ENCODE assay signal across 8 mouse cellular contexts in genomic region chrX:103694787-103695164, GRCm38 (mm10).
DNase-seq lines count a peak whose midpoint lies in the region; ATAC-seq and TF ChIP-seq lines count a peak whose summit lies in the region.

No protein-coding gene starts in this region.

- no peaks in the 10 kb centered on the region for H3K4me1 ChIP-seq in lung, adult 2 months (ENCODE audit: control insufficient read depth, insufficient read depth, low read length)
- H3K4me1 ChIP-seq in forebrain, embryonic 14.5 days (ENCODE audit: control insufficient read depth, insufficient read depth, low read length), result no peaks in the 10 kb centered on the region
- H3K4me1 ChIP-seq in liver, embryonic 12.5 days, result no peaks in the 10 kb centered on the region; the same call in 1 of the 2 replicates
- no peaks in the 10 kb centered on the region for H3K4me1 ChIP-seq in stomach, embryonic 16.5 days (ENCODE audit: control insufficient read depth, insufficient read depth, low read length)

- TF ChIP-seq POLR2A in lung, adult 2 months (IDR thresholded peaks at IDR 0.05; ENCODE audit: borderline replicate concordance, extremely low read depth, low read depth, low read length), result no peak

- H3K4me3 ChIP-seq in lung, adult 2 months (replicated peaks; ENCODE audit: extremely low read depth, low read depth, low read length), result peak overlapping the region; percentile 65
- H3K4me3 ChIP-seq in forebrain, embryonic 14.5 days (ENCODE audit: low read depth, low read length), result peak overlapping the region; percentile 37
- peak overlapping the region; percentile 47 for H3K4me3 ChIP-seq in liver, embryonic 12.5 days
- H3K4me3 ChIP-seq in stomach, embryonic 16.5 days (replicated peaks; ENCODE audit: low read length), result peak overlapping the region; percentile 50

- peak; percentile 49 for ATAC-seq in forebrain, embryonic 14.5 days
- ATAC-seq in liver, embryonic 12.5 days, result no peak
- 0 out of 2 replicates have a peak, but pooled peaks have one; percentile 32 for ATAC-seq in stomach, embryonic 16.5 days (ENCODE audit: insufficient read depth, low FRiP score)

- no peak for TF ChIP-seq CTCF in lung, adult 2 months (IDR thresholded peaks at IDR 0.05; ENCODE audit: insufficient read depth, low read length)

- no peak overlapping the region for H3K27ac ChIP-seq in forebrain, embryonic 14.5 days (ENCODE audit: low read depth, low read length)
- H3K27ac ChIP-seq in liver, embryonic 12.5 days, result no peak overlapping the region
- no peak overlapping the region for H3K27ac ChIP-seq in stomach, embryonic 16.5 days (ENCODE audit: low read length)

- peak; percentile 6 for DNase-seq in cerebellum, adult 11 months
- DNase-seq in cerebellum, adult 8-10 months, result no peak
- no peak for DNase-seq in lung, adult 2 months
- DNase-seq in lung, postnatal 25 days (ENCODE audit: low spot score), result no peak
- no peak for DNase-seq in forebrain, embryonic 14.5 days (ENCODE audit: low spot score)
- DNase-seq in kidney, adult 18-20 months, result no peak

- no peaks in the 10 kb centered on the region for H3K9me3 ChIP-seq in forebrain, embryonic 14.5 days (replicated peaks; ENCODE audit: control insufficient read depth, low read length)
- H3K9me3 ChIP-seq in liver, embryonic 12.5 days (replicated peaks), result no peaks in the 10 kb centered on the region
- no peaks in the 10 kb centered on the region for H3K9me3 ChIP-seq in stomach, embryonic 16.5 days (replicated peaks; ENCODE audit: control insufficient read depth, low read length)

- H3K27me3 ChIP-seq in forebrain, embryonic 14.5 days (replicated peaks; ENCODE audit: control insufficient read depth, insufficient read depth, low read length), result peaks cover 23% of the 10 kb centered on the region
- peaks cover 77% of the 10 kb centered on the region for H3K27me3 ChIP-seq in liver, embryonic 12.5 days (replicated peaks)
- H3K27me3 ChIP-seq in stomach, embryonic 16.5 days (ENCODE audit: control insufficient read depth, insufficient read depth, low read length), result peaks cover 35% of the 10 kb centered on the region; the same call in 1 of the 2 replicates

- 17% methylated on average over 17 of the region's 17 CpGs for WGBS in lung, adult 2 months
- 7% methylated on average over 16 of the region's 17 CpGs for WGBS in forebrain, embryonic 14.5 days
- WGBS in liver, embryonic 12.5 days (ENCODE audit: insufficient replicate concordance), result 13% methylated on average over 17 of the region's 17 CpGs
- 9% methylated on average over 16 of the region's 17 CpGs for WGBS in stomach, embryonic 16.5 days

- H3K36me3 ChIP-seq in forebrain, embryonic 14.5 days (ENCODE audit: control insufficient read depth, insufficient read depth, low read length), result no peaks in the 10 kb centered on the region
- H3K36me3 ChIP-seq in liver, embryonic 12.5 days, result no peaks in the 10 kb centered on the region
- H3K36me3 ChIP-seq in stomach, embryonic 16.5 days (ENCODE audit: control insufficient read depth, insufficient read depth, low read length), result no peaks in the 10 kb centered on the region

- peak overlapping the region; percentile 72 for H3K4me2 ChIP-seq in forebrain, embryonic 14.5 days (ENCODE audit: low read length)
- H3K4me2 ChIP-seq in liver, embryonic 12.5 days, result peak overlapping the region; percentile 78
- peak overlapping the region; percentile 85 for H3K4me2 ChIP-seq in stomach, embryonic 16.5 days (ENCODE audit: low read depth, low read length)

- peak overlapping the region; percentile 61 for H3K9ac ChIP-seq in forebrain, embryonic 14.5 days (ENCODE audit: low read length)
- no peak overlapping the region for H3K9ac ChIP-seq in liver, embryonic 12.5 days
- H3K9ac ChIP-seq in stomach, embryonic 16.5 days (ENCODE audit: low read length), result peak overlapping the region; percentile 70
